Mouse (Mus musculus) T-helper 17 cell (primary cell): ENCODE measurements around the gene E330021D16Rik.

ENCODE experiments used
- in situ Hi-C, 2 experiments: fragments of 300-600 bp; cut with MboI, MseI; formaldehyde crosslinking; loops; 1 replicate in 1 of 2; 2 replicates in 1 of 2; pipeline ENCODE4 v1.15.1; 2025; ENCODE audit warnings: high pct_unique_total_duplicates in 2 of 2

E330021D16Rik gene

DNA sequence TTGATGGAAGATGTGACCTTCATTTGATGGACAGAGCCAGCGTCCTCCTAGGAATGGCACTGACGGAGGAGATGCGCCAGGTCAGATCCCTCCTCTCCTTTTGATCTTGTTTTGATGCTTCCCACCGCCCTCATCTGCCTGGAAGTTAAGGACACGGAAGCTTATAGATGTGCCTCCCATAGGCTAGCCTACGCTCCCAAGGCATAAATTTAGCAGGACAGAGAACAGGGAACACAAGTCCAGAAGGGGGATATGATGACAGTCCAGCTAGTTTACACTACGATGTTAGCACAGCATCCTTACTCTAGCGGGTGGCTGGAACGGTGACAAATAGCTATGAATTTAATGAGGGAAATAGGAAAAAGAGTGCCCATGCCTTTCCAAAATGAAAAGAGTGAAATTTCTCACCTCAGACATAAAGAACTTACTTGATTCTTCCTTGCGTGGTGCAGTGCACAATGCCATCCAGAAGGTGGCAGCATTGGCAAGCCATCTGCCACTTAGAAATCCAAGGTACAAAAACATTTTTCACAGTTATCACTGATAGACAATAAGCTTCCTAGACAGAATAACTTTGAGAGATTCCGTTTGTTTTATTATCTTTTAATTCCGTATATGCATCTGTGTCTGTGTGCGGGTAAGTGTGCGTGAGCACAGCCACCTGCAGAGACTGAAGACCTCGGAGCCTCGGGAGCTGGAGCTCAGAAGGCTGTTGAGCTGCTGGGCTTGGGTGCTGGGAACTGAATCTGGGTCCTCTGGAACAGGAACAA is 6.9 kb upstream of the E330021D16Rik start:
- in situ Hi-C loops = loop anchor here in 1 of 2 experiments (10.0 kb wide), 1 partner anchor 93 kb away; no protein-coding TSS in a partner anchor

DNA sequence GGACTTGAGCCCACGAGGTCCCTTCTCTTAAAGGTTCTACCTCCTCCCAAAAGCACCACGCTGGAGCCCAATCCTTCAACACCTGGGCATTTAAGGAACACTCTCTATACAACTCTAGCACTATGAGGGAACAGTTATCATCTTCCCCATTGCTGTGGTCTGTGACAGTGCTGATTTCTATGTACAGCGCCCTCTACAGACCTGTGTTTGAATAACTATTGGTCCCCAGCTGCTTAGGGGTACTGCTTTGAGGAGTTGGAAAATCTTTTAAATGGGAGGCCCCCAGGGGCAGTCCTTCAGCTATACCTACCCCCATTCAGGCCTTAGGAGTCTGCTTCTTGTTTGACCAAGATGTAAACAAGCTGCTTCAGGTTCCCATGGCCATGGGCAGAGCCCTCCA is 5.7 kb upstream of the E330021D16Rik start:
- in situ Hi-C loops = loop anchor here in 1 of 2 experiments (10.0 kb wide), 1 partner anchor 94 kb away; no protein-coding TSS in a partner anchor

- in situ Hi-C loops = no loop called here
Measured at GRCm38 (mm10) chr6:136418889-136419835, 3.8 kb upstream of the E330021D16Rik start.

DNA sequence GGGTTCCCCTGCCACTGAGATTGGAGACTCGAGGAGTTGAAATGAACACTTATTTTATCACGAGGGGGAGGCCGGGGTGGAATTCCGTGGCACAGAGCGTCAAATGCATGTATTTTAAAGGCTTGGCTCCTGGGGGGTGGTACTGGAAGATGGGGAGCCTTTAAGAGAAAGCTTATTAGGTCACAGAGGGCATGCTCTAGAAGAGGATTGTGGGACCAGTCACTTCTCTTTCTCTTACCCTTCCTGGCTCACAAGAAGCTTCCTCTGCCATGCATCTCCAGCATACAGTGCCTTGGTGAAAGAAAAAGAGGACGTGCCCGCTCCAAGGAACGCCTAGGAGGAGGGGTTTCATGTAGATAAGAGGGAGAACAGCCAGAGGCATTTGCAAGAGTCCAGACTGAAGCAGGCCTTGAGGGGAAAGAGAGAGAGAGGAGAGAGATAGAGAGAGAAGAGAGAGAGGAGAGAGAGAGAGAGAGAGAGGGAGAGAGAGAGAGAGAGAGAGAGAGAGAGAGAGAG is 3.0 kb upstream of the E330021D16Rik start:
- in situ Hi-C loops = no loop called here

DNA sequence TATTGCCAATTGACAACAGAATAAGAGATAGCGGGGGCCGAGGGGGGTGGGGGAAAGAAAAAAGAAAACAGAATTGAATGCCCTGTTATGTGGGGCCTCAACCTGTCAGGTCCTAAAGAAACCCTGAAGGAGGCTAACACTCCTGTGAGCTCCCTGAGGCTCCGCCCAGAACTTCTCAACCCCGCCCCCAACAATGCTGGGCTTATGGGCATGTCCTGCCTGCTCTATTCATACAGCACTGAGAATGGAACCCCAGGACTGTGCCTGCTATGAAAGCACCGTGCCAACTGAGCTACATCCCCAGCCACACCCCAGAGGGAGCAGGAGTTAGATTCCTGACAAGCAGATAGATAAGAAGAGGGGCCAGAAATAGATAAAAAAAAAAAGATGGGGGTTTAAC is 2.5 kb upstream of the E330021D16Rik start:
- in situ Hi-C loops = no loop called here

GRCm38 (mm10) chr6:136413856-136414362 is 1.5 kb downstream of the E330021D16Rik start:
- in situ Hi-C loops = no loop called here

- in situ Hi-C loops = no loop called here
Measured at GRCm38 (mm10) chr6:136407608-136408192, 7.7 kb downstream of the E330021D16Rik start.

GRCm38 (mm10) chr6:136396860-136397259 is 18.5 kb downstream of the E330021D16Rik start:
- in situ Hi-C loops = no loop called here

- in situ Hi-C loops = no loop called here
Measured at GRCm38 (mm10) chr6:136390262-136390661, 25.1 kb downstream of the E330021D16Rik start.

GRCm38 (mm10) chr6:136385287-136385686 is 30.1 kb downstream of the E330021D16Rik start:
- in situ Hi-C loops = no loop called here

DNA sequence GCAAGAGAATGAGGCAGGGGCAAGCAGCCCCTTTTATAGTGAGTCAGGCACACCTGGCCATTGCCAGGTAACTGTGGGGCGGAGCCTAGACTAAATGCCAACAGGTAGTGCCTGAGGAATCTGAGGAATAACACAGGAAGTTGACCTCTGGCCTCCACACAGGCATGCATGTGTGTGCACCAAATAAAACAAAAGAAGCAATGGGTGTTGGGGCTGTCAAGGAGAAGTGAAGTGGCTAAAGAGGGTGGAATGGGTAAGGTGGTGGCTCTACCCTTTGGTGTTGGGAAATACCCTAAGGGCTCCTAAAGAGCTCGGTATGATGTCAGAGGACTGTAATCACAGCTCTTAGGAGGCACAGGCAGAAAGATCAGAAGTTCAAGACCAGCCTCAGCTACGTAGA is 32.2 kb downstream of the E330021D16Rik start:
- in situ Hi-C loops = no loop called here

- in situ Hi-C loops = no loop called here
Measured at GRCm38 (mm10) chr6:136376097-136376496, 39.3 kb downstream of the E330021D16Rik start.

DNA sequence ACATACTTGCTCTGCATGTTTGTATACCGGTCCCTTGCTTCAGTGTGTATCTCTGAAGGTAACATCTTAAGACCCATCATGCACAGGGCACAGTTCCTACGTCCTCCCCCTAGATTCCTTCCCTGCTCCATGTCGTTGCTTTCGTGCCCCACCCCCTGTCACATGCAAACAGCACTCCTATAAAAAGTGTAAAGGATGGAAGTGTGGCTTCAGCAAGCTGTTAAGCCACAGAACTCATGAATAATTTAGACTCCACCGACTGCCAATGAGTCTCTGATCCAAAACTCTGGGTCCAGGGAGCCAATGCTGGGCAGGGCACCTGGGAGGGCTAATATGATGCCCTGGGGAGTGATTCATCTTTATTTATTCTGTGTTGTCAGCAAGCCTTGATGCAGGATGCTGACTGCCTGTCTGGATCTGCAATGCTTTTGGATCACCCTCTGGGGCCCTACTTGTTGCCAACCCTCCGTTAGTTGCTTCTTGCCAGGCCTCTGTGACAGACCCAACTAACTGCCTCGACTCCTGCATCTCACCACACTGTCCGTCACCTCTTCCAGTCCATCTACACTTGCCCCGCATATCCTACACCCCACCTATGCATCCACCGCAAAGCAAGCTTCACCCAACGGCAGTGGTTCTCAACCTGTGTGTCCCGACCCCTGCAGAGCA is 50.8 kb downstream of the E330021D16Rik start:
- in situ Hi-C loops = no loop called here

- in situ Hi-C loops = no loop called here
Measured at GRCm38 (mm10) chr6:136364008-136364407, 51.4 kb downstream of the E330021D16Rik start.

DNA sequence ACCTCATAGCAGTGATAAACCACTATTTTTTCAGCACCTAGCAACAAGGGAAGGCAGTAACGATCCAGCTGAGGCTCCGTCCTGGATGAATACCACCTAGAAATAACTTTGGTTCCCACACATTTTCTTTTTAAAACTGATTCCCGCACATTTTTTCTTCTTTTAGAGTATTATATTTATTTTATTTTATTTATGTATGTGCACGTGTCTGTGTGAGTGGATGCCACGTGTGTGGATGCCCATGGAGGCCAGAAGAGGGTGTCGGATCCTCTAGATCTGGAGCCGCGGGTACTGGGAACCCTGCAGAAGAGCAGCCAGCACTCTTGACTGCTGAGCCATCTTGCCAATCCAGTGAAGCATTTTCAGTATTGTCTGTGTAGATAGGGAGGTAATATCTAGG is 52.1 kb downstream of the E330021D16Rik start:
- in situ Hi-C loops = no loop called here

DNA sequence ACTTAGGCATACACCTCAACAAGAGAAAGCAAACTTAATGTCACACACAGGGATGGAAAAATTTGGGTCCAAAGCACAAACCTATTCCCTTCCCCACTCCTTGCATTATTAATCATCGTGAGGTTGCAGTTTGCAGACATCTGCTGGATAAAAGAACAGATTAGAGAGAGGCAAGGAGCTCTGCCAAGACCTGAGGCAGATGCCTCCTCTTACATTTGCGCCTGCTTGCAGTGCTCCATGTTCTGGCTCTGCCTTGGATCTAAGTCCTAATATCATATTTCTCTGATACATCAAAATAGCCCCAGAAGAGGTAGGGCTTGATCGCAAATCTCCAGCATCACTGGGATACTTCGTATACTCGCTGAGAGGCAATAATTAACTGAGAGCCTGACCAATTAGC is 56.9 kb downstream of the E330021D16Rik start:
- in situ Hi-C loops = no loop called here

DNA sequence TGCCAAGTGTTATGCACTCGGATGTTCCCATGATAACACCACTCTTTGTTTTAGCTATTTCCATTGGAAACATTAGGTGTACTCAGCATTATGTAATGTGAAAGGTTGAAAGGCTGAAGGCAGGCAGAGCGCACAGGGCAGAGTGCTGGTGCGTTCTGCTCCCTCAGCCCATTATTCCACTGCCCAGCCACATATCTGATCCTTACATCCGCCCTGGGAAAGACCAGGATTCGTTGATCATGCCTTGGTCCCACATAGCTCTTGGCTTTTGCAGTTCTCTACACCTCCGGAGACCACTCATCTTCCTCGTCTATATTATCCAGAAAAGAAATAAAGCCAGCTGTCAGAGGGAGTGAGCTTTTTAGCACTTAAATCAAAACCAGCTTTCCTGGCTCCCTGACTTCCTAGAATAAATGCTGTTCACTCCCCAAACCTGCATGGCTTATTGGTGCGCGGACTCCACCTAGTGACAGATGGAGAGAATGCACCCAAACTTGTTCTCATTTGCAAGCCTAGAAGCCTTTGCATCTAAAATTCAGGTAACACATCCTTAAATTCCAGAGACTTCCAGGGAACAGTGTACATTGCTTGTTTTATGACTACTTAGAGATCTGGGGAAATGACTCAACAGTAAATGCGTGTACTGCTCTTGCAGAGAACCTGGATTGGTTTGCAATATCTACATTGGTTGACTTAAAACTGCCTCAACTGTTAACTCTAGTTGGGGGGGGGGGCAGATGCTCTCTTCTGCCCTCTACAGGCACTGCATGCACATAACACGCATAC is 61.8 kb downstream of the E330021D16Rik start:
- in situ Hi-C loops = no loop called here
